Mouse (Mus musculus): ENCODE results near the gene Acer3. TPM values are rescaled to one million over a fixed set of nuclear protein-coding genes. Genes with fewer than 3 reads are reported as not detected.
"Not testable (repeated sequence)": the region's sequence is repeated elsewhere in the genome, so short reads cannot be mapped to it uniquely, and the experiment has no call there.

Gene Acer3
- polyA plus RNA-seq, 1 experiment from 2014 or later = 27.4 TPM

DNA sequence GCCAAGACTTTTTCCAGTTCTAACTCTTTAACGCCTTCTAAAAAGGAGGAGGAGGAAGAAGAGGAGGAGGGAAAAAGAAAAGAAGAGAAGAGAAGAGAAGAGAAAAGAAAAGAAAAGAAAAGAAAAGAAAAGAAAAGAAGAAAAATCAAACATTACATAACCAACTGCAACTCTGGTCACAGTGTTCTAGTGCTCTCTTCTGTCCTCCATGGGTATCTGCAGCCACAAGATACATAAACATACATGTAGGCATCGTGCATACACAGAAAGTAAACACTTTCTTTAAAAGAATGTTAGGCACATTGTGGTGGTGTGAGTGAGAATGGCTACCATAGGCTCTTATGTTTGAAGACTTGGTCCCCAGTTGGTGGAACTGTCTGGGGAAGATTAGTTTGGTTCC, 5.9 kb downstream of the Acer3 start:
- H3K4me2 ChIP-seq = no peak overlapping the region
- no peak overlapping the region for H3K27ac ChIP-seq
- no peaks in the 10 kb centered on the region for H3K36me3 ChIP-seq
- WGBS = 68% methylated on average over 2 of the region's 2 CpGs
- no peak overlapping the region for H3K9ac ChIP-seq
- ATAC-seq (ENCODE audit: insufficient read depth, low FRiP score, low read depth) = no peak
- no peaks in the 10 kb centered on the region for H3K9me3 ChIP-seq
- H3K4me1 ChIP-seq = no peaks in the 10 kb centered on the region
- H3K4me3 ChIP-seq (replicated peaks) = no peak overlapping the region
- no peaks in the 10 kb centered on the region for H3K27me3 ChIP-seq (replicated peaks)

DNA sequence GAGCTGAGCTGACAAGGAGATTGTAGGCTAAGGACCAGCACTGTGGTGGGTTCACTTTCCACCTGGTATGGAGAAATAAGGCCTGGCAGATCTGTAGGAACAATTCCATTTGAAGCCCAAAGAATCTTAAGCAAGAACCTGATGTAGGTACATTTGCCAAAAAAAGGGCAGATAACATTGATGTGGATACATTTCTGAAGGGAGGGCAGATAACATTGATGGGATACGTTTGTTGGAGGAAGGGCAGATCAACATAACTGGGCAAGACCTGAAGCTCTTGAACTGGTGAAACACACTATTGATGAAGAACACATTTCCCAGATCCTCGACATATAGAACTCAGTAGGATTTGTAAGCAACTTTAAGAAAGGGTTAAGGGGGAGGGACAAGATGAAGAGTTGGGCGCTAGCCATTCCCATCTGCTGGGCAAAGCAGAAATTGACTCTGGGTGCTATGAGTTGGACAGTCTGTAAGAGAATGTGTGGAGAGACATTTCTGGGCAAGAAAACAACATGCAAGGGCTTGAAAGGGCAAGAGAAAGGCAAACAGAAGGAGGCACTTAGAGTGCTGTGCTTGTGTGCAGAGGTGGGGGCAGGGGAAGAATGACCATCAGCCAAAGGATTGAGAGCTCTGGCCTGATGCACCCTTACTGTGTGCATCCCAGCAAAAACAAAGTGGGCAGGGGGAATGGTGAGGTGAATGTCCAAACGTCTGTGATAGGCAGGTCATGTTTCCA, 8.7 kb downstream of the Acer3 start:
- 60% methylated on average over 4 of the region's 4 CpGs for WGBS
- Histone ChIP-seq H3K27ac (no peak overlapping the region), H3K4me3 (replicated peaks) (no peak overlapping the region), H3K27me3 (replicated peaks) (no peaks in the 10 kb centered on the region), H3K9ac (no peak overlapping the region), H3K4me2 (no peak overlapping the region), H3K9me3 (no peaks in the 10 kb centered on the region), H3K4me1 (0 out of 2 replicates have a peak, but pooled peaks cover 6% of the 10 kb centered on the region), H3K36me3 (no peaks in the 10 kb centered on the region)
- ATAC-seq (ENCODE audit: insufficient read depth, low FRiP score, low read depth) = no peak

DNA sequence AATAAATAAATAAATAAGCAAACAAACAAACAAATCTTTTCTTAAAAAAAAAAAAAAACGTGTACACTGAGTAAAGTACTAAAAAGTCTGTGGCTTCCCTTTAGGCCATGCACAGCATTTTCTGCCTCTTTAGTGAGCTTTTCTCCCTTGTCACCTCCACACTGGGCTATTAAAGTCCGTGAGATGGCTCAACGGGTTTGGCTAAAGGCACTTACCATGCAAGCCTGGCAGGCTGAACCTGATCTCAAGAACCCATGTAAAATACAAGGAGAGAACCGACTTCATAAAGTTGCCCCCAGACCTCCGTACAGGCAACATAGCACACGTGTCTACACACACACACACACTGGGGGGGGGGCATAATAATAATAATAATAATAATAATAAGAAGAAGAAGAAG, 10.7 kb downstream of the Acer3 start:
- Histone ChIP-seq H3K4me3 (replicated peaks) (no peak overlapping the region), H3K4me1 (0 out of 2 replicates have a peak, but pooled peaks cover 6% of the 10 kb centered on the region), H3K36me3 (no peaks in the 10 kb centered on the region), H3K27ac (no peak overlapping the region), H3K9ac (no peak overlapping the region), H3K27me3 (replicated peaks) (no peaks in the 10 kb centered on the region), H3K9me3 (no peaks in the 10 kb centered on the region), H3K4me2 (no peak overlapping the region)
- 64% methylated on average over 6 of the region's 6 CpGs for WGBS
- no peak for ATAC-seq (ENCODE audit: insufficient read depth, low FRiP score, low read depth)

DNA sequence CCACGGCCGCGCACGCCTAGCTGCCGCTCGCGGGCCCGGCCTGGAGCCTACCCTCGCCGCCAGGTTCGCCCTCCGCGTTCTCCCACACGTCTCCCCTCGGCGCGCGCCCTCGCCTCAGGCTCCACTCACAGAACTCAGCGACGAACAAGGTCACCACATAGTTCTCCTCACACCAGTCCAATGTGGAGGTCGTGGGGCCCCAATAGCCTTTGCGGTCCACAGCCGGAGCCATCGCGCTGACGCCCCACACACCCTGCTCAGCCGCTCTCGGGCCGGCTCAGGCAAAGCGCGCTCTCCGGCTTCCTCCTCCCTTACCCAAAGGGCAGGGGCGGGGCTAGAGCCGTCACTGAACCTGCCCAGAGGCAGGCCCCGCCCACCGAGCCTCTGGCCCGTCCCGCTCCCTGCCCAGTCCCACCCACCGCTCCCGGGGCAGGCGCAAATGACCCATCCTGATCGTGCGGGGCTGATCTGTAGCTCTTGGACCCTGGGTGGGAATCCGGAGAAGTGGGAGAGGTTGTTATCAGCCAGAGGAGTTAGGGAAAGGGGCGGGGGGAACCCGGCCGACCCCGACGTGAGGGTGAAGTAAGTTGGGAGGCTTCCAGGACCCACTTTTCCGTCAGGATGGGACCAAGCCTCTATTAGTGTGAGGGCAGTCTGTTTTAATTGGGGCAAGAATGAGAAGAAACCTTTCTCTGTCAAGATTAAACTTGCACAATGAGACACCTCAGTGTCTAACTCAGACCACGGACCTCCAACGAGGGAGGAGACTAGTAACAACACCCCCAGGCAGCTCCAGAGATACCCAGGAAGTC, 11.6 kb downstream of the Acer3 start:
- Histone ChIP-seq H3K27ac (peak overlapping the region; percentile 75), H3K4me1 (0 out of 2 replicates have a peak, but pooled peaks cover 6% of the 10 kb centered on the region), H3K36me3 (no peaks in the 10 kb centered on the region), H3K4me2 (peak overlapping the region; percentile 91), H3K9me3 (no peaks in the 10 kb centered on the region), H3K27me3 (replicated peaks) (no peaks in the 10 kb centered on the region), H3K4me3 (replicated peaks) (peak overlapping the region; percentile 89), H3K9ac (peak overlapping the region; percentile 74)
- whole genome bisulfite sequencing = under 1% methylated on average over 52 of the region's 53 CpGs
- peak; percentile 99 for ATAC-seq (ENCODE audit: insufficient read depth, low FRiP score, low read depth)

DNA sequence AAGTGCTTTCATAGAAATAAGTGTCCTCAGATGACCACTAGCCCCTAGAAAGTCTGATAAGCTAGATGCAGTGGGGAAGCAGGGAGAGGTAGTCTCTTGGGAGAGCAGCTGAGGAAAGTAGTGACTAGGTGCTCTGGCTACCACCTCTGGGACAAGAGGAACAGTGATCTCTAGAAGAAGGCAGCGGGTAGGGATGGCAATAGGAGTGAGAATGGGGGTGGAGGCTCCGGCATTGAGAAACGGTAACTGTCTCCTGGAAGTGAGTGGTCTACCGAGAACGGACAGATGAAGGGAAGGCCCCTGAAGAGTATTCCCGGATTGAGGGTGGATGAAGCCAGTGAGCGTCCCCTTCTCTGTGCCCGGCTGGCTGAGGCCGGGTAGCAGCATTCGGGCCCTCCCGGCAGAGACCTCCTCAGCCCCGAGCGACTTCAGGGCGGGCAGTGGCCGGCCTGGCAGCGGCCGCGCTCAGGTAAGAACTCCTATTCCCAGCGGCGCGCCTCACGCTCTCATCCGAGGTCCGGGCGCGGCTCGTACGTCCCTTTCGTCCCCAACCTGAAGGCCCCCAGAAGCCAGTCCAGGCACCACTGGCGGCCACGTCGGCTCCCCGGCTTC, 12.3 kb downstream of the Acer3 start:
- Histone ChIP-seq H3K4me2 (peak overlapping the region; percentile 91), H3K36me3 (no peaks in the 10 kb centered on the region), H3K4me3 (replicated peaks) (peak overlapping the region; percentile 89), H3K4me1 (0 out of 2 replicates have a peak, but pooled peaks cover 6% of the 10 kb centered on the region), H3K9ac (peak overlapping the region; percentile 74), H3K27ac (peak overlapping the region; percentile 75), H3K9me3 (no peaks in the 10 kb centered on the region), H3K27me3 (replicated peaks) (no peaks in the 10 kb centered on the region)
- ATAC-seq (ENCODE audit: insufficient read depth, low FRiP score, low read depth) = peak; percentile 53; the same call in 1 of the 2 replicates
- 1% methylated on average over 33 of the region's 33 CpGs for whole genome bisulfite sequencing

DNA sequence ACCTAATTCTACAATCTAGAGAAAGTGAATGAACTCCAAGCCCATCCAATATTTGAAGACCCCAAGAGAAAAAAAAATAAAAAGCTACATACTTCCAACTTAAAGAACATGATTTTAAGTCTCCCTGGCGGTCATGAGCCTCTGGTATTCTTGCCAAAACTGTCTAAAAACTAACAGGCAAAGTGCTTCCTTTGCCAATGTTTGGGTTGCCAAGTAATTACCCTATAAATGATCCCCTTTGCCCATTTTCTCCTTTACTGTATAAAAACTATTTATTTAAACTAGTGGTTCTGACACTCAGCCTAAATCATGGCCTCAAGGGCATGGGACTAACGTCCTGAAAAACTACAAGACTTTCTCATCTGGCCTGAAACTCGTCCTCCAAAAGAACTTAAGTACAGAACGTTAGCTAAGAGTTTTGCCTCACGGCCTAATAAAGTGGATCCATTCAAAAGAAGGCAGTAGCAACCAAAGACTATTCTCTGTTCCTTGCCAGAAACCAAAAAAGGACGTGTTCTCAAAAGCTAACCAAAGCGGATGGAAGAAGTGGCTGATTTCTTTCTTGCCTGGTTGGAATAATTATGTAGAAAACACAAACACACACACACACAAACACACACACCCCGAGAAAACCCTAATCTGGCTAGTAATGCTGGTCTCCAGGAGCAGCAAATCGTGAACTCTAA, 12.9 kb downstream of the Acer3 start:
- no peak overlapping the region for H3K27ac ChIP-seq
- ATAC-seq (ENCODE audit: insufficient read depth, low FRiP score, low read depth) = no peak
- H3K4me2 ChIP-seq = peak overlapping the region; percentile 91
- no peaks in the 10 kb centered on the region for H3K9me3 ChIP-seq
- WGBS = 42% methylated on average over 9 of the region's 9 CpGs
- 0 out of 2 replicates have a peak, but pooled peaks cover 6% of the 10 kb centered on the region for H3K4me1 ChIP-seq
- H3K36me3 ChIP-seq = no peaks in the 10 kb centered on the region
- H3K9ac ChIP-seq = peak overlapping the region; percentile 74; the same call in 1 of the 2 replicates
- no peaks in the 10 kb centered on the region for H3K27me3 ChIP-seq (replicated peaks)
- H3K4me3 ChIP-seq (replicated peaks) = peak overlapping the region; percentile 89

DNA sequence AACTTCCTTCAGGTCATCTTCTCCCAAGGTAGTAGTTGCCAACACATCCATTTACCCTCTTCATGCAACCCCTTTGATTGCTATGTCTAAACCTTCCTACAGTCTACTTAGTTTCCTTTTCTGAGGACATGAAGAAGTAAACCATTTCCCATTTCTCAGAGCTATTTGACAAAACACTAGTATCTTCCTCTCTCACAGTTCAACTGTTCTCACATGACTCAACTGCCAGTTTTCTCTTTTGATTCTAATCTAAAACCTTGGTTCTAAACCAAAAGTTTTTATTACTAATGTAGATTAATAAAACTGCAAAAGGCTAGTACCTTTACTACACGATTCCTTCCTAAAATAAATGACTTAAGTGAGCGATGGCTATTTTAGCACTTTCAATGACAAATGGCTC, 13.6 kb downstream of the Acer3 start:
- Histone ChIP-seq H3K36me3 (no peaks in the 10 kb centered on the region), H3K27ac (no peak overlapping the region), H3K9me3 (no peaks in the 10 kb centered on the region), H3K9ac (no peak overlapping the region), H3K4me1 (0 out of 2 replicates have a peak, but pooled peaks cover 6% of the 10 kb centered on the region), H3K4me3 (replicated peaks) (no peak overlapping the region), H3K4me2 (no peak overlapping the region), H3K27me3 (replicated peaks) (no peaks in the 10 kb centered on the region)
- 89% methylated on average over 2 of the region's 2 CpGs for WGBS
- no peak for ATAC-seq (ENCODE audit: insufficient read depth, low FRiP score, low read depth)

DNA sequence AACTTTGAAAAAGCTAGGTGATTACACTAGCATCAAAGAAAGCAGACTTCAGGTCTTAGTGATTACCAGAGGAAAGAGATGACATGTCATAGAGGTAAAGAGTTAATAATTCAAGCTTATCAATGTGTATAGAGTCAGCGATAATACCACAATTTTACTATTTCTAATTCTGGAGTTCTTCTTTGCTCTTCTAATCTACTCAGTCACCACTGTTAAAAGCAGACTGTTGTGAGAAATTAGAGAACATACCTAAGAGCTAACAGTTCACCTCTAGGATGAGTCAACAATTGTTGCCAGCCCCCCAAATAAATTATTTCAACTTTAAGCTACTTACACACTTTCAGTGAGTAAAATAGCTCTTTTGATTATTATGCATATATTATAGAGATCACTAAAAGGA, 28.1 kb downstream of the Acer3 start:
- H3K27ac ChIP-seq = no peak overlapping the region
- H3K4me3 ChIP-seq (replicated peaks) = no peak overlapping the region
- 77% methylated on average over 1 of the region's 1 CpGs for WGBS
- no peak for ATAC-seq (ENCODE audit: insufficient read depth, low FRiP score, low read depth)
- H3K4me2 ChIP-seq = no peak overlapping the region
- H3K36me3 ChIP-seq = no peaks in the 10 kb centered on the region
- H3K9ac ChIP-seq = no peak overlapping the region
- no peaks in the 10 kb centered on the region for H3K4me1 ChIP-seq
- no peaks in the 10 kb centered on the region for H3K27me3 ChIP-seq (replicated peaks)
- H3K9me3 ChIP-seq = no peaks in the 10 kb centered on the region

DNA sequence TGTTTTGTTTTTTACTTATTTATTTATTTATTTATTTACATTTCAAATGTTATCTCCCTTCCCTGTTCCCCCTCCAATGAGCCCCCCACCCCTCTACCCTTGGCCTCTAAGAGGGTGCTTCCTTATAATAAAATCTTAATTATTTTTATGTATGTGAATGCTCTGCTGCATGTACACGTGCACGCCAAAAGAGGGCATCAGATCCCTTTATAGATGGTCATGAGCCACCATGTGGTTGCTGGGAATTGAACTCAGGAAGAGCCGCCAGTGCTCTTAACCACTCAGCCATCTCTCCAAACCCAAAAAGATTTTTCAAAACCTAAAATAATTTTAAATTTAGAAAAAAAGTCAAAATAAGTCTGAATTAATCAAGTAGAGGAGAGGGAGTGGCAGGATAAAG, 31.4 kb downstream of the Acer3 start:
- Histone ChIP-seq H3K27ac (no peak overlapping the region), H3K36me3 (no peaks in the 10 kb centered on the region), H3K4me3 (replicated peaks) (no peak overlapping the region), H3K4me2 (no peak overlapping the region), H3K9ac (no peak overlapping the region), H3K9me3 (no peaks in the 10 kb centered on the region), H3K27me3 (replicated peaks) (no peaks in the 10 kb centered on the region), H3K4me1 (no peaks in the 10 kb centered on the region)
- no peak for ATAC-seq (ENCODE audit: insufficient read depth, low FRiP score, low read depth)
- 47% methylated on average over 3 of the region's 3 CpGs for WGBS

DNA sequence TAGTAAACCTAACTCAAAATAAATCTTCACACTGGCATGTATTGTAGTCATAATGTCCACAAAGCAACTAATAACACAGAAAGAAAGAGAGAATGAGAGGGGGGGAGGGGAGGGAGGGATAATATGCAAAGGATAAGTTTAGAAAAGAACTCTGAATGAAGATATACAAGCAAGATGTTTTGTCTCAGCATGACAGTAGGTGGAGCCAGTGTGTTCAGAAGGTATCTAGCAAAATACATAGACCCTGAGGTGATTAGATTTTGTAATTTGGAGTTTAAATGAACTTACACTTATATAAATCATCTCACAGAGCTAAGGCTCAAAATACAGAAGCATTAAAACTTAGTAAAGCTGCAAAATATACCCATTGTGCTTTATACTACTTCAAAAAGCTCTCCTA, 44.7 kb downstream of the Acer3 start:
- Histone ChIP-seq H3K36me3 (no peaks in the 10 kb centered on the region), H3K4me2 (no peak overlapping the region), H3K9ac (no peak overlapping the region), H3K27me3 (replicated peaks) (no peaks in the 10 kb centered on the region), H3K9me3 (no peaks in the 10 kb centered on the region), H3K4me1 (no peaks in the 10 kb centered on the region), H3K27ac (no peak overlapping the region), H3K4me3 (replicated peaks) (no peak overlapping the region)
- no peak for ATAC-seq (ENCODE audit: insufficient read depth, low FRiP score, low read depth)

DNA sequence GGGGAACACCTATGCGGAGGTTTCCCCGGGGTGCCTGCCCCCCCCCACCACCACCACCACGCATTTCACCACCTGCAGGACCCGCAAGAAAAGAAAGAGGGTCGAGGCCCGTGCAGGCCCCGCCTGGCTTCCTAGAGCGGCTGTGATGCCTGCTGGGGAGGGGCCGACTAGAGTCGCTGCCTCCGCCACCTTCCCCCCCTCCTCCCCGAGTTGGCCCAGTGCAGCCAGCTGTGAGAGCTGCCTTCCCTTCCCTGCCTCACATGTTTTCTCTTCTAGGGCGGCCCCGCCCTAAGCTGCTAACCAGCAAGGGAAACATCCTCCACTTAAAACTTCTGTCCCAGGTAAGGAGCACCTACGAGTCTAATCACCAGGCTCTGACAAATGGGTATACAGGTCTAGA, 52.8 kb downstream of the Acer3 start:
- not testable (repeated sequence) for H3K36me3 ChIP-seq; H3K4me1 ChIP-seq; ATAC-seq (ENCODE audit: insufficient read depth, low FRiP score, low read depth); H3K9ac ChIP-seq; H3K27ac ChIP-seq; H3K27me3 ChIP-seq (replicated peaks); H3K9me3 ChIP-seq
- Histone ChIP-seq H3K4me2 (peak overlapping the region; percentile 40), H3K4me3 (replicated peaks) (peak overlapping the region; percentile 20)
- 34% methylated on average over 15 of the region's 15 CpGs for WGBS

All from stomach, embryonic 15.5 days (tissue).